Mouse (Mus musculus) ZHBTc4 (cell line): ENCODE results near the gene Polr2b.

Source experiments
- DNase-seq: peaks from one replicate; pipeline ENCODE4 v3.0.0-alpha.2; 2011; ENCODE audit warnings: low read depth, low spot score

The Polr2b gene

GRCm38 (mm10) chr5:77385900-77386595 is 76.1 kb downstream of the Polr2b start:
- no peak for DNase-seq

- DNase-seq, result no peak
These were observed 76.9 kb downstream of the Polr2b start for GRCm38 (mm10) chr5:77386596-77387413.

GRCm38 (mm10) chr5:77387414-77387704 is 77.4 kb downstream of the Polr2b start:
- DNase-seq, result no peak

GRCm38 (mm10) chr5:77388359-77388758 is 78.4 kb downstream of the Polr2b start:
- DNase-seq, result no peak

GRCm38 (mm10) chr5:77390272-77390671 is 80.3 kb downstream of the Polr2b start:
- no peak for DNase-seq

- DNase-seq, result no peak
These were observed 83.2 kb downstream of the Polr2b start for GRCm38 (mm10) chr5:77393094-77393619.

- DNase-seq, result no peak
These were observed 84.2 kb downstream of the Polr2b start for GRCm38 (mm10) chr5:77393990-77394618.

GRCm38 (mm10) chr5:77398285-77399057 is 88.5 kb downstream of the Polr2b start:
- DNase-seq, result no peak
